Mouse (Mus musculus): ENCODE measurements at regions not wholly inside any gene's neighbourhood (a gene's known extent, or its start where the extent isn't known, plus 50 kb on each side); places are given as distances from the start of the nearest gene placed in this dataset.

DNA sequence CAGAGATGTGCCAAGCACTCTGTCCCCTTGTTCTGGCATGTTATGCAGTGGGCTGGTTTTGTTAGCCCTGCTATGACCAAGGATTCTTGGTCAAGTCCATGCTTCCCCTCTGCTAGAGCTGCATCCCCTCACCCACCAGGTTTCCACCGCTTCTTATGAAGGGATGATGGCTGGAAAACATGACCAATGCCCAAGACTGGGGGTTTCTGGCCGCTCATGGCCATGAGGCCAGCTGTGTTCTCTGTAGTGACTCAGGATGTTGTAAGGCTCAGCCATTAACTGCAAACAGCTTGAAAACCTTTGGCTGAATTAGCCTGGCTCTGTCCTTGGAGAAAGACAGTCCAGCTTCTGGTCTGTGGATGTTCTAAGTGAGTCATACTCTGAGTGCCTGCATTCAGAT, 236.5 kb downstream of the Gm7361 start:
- DNase-seq (ENCODE audit: low spot score) = no peak
- no peak overlapping the region for H3K4me2 ChIP-seq (replicated peaks; ENCODE audit: low read depth)
- ATAC-seq (ENCODE audit: low FRiP score, low TSS enrichment) = no peak
- no peaks in the 10 kb centered on the region for H3K4me1 ChIP-seq (replicated peaks; ENCODE audit: control insufficient read depth, insufficient read depth)
- 79% methylated on average over 2 of the region's 2 CpGs for WGBS
- H3K27ac ChIP-seq (replicated peaks) = no peak overlapping the region
- H3K9ac ChIP-seq (ENCODE audit: low read length) = no peak overlapping the region
- no peaks in the 10 kb centered on the region for H3K36me3 ChIP-seq (ENCODE audit: control insufficient read depth, insufficient read depth, low read length)
- TF ChIP-seq EP300 (optimal IDR thresholded peaks at IDR 0.05) (no peak), CTCF (IDR thresholded peaks at IDR 0.05; ENCODE audit: low read depth) (no peak)
- no peaks in the 10 kb centered on the region for H3K27me3 ChIP-seq (ENCODE audit: control insufficient read depth, insufficient read depth, low read length)
- no peak overlapping the region for H3K4me3 ChIP-seq (ENCODE audit: low read depth, low read length)
- no peaks in the 10 kb centered on the region for H3K9me3 ChIP-seq (ENCODE audit: control insufficient read depth, low read length)

DNA sequence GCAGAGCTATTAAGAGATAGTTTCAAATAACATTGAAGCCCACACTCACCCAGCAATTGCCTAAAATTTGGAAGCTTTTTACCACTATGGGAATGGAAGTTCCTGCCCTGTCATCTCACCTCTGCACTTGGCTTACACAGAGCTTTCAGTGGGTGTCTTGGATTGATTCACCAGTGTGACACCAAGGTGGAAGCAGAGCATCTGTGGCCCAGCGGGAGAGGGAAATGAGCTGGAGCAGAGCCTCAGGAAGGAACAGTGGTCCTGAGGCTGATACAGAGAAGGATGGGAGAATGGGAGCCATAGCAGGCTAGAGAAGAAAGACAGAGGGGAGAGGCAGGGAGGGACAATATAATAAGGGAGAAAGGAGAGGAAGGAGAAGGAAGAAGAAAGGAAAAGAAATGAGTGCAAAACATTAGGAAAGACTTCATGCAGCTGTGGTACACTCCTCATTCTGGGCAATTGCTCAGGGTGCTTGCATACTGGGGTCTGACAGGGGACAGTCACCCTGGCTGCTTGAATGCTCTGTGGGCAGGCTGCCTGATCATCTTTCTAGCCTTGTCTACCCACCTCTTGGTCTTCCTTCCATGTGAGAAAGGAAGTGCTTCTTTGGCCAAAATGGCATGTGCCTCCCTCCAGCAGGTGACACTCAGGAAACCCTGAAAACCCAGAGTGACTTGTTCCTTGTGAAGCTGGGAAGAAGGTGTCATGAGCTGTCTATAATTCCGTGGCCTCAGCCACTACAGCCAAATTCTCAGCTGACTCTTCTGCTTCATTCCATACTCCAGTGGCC, 240.3 kb downstream of the Gm7361 start:
- H3K27me3 ChIP-seq (ENCODE audit: control insufficient read depth, insufficient read depth, low read length) = no peaks in the 10 kb centered on the region
- no peaks in the 10 kb centered on the region for H3K4me1 ChIP-seq (replicated peaks; ENCODE audit: control insufficient read depth, insufficient read depth)
- no peaks in the 10 kb centered on the region for H3K36me3 ChIP-seq (ENCODE audit: control insufficient read depth, insufficient read depth, low read length)
- WGBS = 57% methylated on average over 2 of the region's 2 CpGs
- TF ChIP-seq CTCF (IDR thresholded peaks at IDR 0.05; ENCODE audit: low read depth) (no peak), EP300 (optimal IDR thresholded peaks at IDR 0.05) (no peak)
- no peak overlapping the region for H3K9ac ChIP-seq (ENCODE audit: low read length)
- ATAC-seq (ENCODE audit: low FRiP score, low TSS enrichment) = no peak
- H3K4me3 ChIP-seq (ENCODE audit: low read depth, low read length) = no peak overlapping the region
- DNase-seq (ENCODE audit: low spot score) = no peak
- H3K9me3 ChIP-seq (ENCODE audit: control insufficient read depth, low read length) = no peaks in the 10 kb centered on the region
- H3K4me2 ChIP-seq (replicated peaks; ENCODE audit: low read depth) = no peak overlapping the region
- H3K27ac ChIP-seq (replicated peaks) = no peak overlapping the region

DNA sequence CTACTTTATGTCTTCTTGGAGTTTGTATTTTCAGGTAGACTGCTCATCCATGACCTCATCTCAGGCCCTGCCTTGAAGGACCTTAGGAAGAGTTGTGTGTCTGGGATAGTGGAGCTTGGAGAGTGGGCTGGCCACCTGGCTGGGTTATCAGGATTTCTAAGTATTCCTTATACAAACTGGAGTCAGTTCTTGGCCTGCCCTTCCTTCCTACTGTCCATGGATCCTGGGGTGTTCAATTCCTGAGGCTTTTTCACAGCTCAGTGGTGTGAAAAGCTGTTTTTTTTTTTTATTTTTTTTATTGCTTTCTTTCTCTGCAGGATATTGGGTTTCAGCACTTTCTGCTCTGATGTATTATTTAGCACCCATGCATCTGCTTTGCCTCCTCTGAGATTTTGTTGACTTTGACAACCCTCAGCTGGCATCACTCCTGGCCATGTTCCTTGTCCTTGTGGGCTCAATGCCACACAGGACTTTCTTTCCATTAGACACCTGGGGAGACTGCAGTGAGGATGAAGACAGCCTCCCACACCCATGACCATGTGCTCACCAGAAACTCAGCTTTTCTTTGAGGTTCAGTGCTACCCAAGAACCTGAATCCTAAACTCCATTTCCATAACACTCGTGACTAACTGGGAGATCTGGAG, 252.2 kb downstream of the Gm7361 start:
- WGBS = 57% methylated on average over 1 of the region's 1 CpGs
- no peaks in the 10 kb centered on the region for H3K4me1 ChIP-seq (replicated peaks; ENCODE audit: control insufficient read depth, insufficient read depth)
- no peaks in the 10 kb centered on the region for H3K9me3 ChIP-seq (ENCODE audit: control insufficient read depth, low read length)
- TF ChIP-seq CTCF (IDR thresholded peaks at IDR 0.05; ENCODE audit: low read depth) (no peak), EP300 (optimal IDR thresholded peaks at IDR 0.05) (no peak)
- DNase-seq (ENCODE audit: low spot score) (no peak), ATAC-seq (ENCODE audit: low FRiP score, low TSS enrichment) (no peak)
- no peaks in the 10 kb centered on the region for H3K36me3 ChIP-seq (ENCODE audit: control insufficient read depth, insufficient read depth, low read length)
- no peaks in the 10 kb centered on the region for H3K27me3 ChIP-seq (ENCODE audit: control insufficient read depth, insufficient read depth, low read length)
- H3K27ac ChIP-seq (replicated peaks) = no peak overlapping the region
- H3K4me2 ChIP-seq (replicated peaks; ENCODE audit: low read depth) = no peak overlapping the region
- H3K4me3 ChIP-seq (ENCODE audit: low read depth, low read length) = no peak overlapping the region
- no peak overlapping the region for H3K9ac ChIP-seq (ENCODE audit: low read length)

GRCm38 (mm10) chr5:26513039-26513955, 255.8 kb downstream of the Gm7361 start:
- H3K9ac ChIP-seq (ENCODE audit: low read length) = no peak overlapping the region
- no peak overlapping the region for H3K4me2 ChIP-seq (replicated peaks; ENCODE audit: low read depth)
- DNase-seq (ENCODE audit: low spot score) (no peak), ATAC-seq (ENCODE audit: low FRiP score, low TSS enrichment) (no peak)
- 31% methylated on average over 5 of the region's 5 CpGs for WGBS
- H3K27me3 ChIP-seq (ENCODE audit: control insufficient read depth, insufficient read depth, low read length) = no peaks in the 10 kb centered on the region
- H3K36me3 ChIP-seq (ENCODE audit: control insufficient read depth, insufficient read depth, low read length) = no peaks in the 10 kb centered on the region
- no peak overlapping the region for H3K27ac ChIP-seq (replicated peaks)
- no peak overlapping the region for H3K4me3 ChIP-seq (ENCODE audit: low read depth, low read length)
- H3K9me3 ChIP-seq (ENCODE audit: control insufficient read depth, low read length) = no peaks in the 10 kb centered on the region
- no peak for TF ChIP-seq EP300 (optimal IDR thresholded peaks at IDR 0.05)
- TF ChIP-seq CTCF (IDR thresholded peaks at IDR 0.05; ENCODE audit: low read depth) = no peak
- no peaks in the 10 kb centered on the region for H3K4me1 ChIP-seq (replicated peaks; ENCODE audit: control insufficient read depth, insufficient read depth)

GRCm38 (mm10) chr5:26535556-26535955, 278.1 kb downstream of the Gm7361 start:
- Histone ChIP-seq H3K4me3 (ENCODE audit: low read depth, low read length) (no peak overlapping the region), H3K36me3 (ENCODE audit: control insufficient read depth, insufficient read depth, low read length) (no peaks in the 10 kb centered on the region), H3K9me3 (ENCODE audit: control insufficient read depth, low read length) (no peaks in the 10 kb centered on the region), H3K27me3 (ENCODE audit: control insufficient read depth, insufficient read depth, low read length) (no peaks in the 10 kb centered on the region), H3K4me1 (replicated peaks; ENCODE audit: control insufficient read depth, insufficient read depth) (no peaks in the 10 kb centered on the region), H3K27ac (replicated peaks) (no peak overlapping the region), H3K9ac (ENCODE audit: low read length) (no peak overlapping the region), H3K4me2 (replicated peaks; ENCODE audit: low read depth) (no peak overlapping the region)
- 33% methylated on average over 6 of the region's 6 CpGs for WGBS
- peak; percentile 51 for DNase-seq (ENCODE audit: low spot score)
- ATAC-seq (ENCODE audit: low FRiP score, low TSS enrichment) = no peak
- no peak for TF ChIP-seq CTCF (IDR thresholded peaks at IDR 0.05; ENCODE audit: low read depth)

All from stomach, postnatal 0 days (tissue).